Mouse (Mus musculus): ENCODE results near the gene Sympk.

The Sympk gene

DNA sequence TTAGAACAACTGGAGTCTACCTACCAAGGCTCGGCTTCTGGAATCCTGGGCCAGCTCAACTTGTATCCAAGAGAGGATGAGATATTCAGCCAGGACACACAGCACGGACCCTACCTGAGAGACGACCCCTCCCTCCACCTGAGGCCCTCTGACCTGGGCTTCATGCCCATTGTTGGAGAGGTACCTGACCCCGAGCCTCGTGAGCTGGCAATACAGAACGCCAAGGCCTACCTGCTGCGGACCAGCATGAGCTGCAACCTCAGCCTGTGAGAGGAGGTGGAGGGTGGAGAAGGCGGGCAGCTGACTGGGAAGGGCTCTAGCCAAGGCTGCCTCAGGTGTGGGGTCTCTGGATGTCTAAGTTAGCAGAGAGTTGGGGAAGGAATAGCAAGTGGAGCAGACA, 30.9 kb downstream of the Sympk start:
- no peak for TF ChIP-seq GATA4 (IDR thresholded peaks at IDR 0.05; ENCODE audit: insufficient replicate concordance, low read length)

DNA sequence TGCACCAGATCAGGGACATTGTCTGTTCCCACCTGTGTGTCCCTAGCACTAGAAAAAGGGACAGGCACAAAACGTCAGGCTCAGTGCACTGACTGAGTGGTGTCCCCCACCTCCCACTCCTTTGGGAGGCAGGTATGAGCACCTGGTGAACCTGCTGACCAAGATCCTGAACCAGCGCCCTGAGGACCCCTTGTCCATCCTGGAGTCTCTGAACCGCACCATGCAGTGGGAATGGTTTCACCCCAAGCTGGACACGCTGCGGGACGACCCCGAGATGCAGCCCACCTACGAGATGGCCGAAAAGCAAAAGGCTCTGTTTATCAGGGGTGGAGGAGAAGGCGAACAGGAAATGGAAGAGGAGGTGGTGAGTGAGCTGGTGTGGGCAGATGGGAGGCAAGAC, 33.2 kb downstream of the Sympk start:
- TF ChIP-seq GATA4 (IDR thresholded peaks at IDR 0.05; ENCODE audit: insufficient replicate concordance, low read length) = no peak

DNA sequence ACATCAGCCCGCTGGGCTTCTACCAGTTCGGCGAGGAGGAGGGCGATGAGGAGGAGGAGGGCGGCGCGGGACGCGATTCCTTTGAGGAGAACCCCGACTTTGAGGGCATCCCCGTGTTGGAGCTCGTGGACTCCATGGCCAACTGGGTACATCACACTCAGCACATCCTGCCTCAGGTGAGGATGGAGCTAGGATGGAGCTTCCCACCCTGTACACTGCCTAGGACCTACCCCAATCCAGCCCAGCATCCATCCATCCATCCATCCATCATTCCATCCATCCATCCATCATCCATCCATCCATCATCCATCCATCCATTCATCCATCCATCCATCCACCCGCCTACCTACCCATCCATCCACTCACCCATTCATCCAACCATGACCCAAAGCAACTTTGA, 41.7 kb downstream of the Sympk start:
- no peak for TF ChIP-seq GATA4 (IDR thresholded peaks at IDR 0.05; ENCODE audit: insufficient replicate concordance, low read length)

DNA sequence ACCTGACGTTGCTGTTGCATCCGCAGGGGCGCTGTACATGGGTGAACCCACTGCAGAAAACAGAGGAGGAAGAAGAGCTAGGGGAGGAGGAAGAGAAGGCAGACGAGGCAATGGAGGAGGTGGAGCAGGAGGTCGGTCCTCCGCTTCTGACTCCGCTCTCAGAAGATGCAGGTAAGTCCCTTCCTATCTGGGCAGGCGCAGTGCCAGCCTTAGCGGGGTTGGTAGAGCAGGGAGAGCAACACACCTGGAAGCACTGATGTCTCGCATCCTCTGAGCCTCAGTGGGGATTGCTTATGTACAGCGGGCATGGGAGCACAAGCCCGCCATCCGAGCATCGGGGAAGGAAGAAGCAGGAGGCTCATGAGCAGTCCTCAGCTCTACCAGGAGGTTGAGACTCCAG, 42.9 kb downstream of the Sympk start:
- no peak for TF ChIP-seq GATA4 (IDR thresholded peaks at IDR 0.05; ENCODE audit: insufficient replicate concordance, low read length)

DNA sequence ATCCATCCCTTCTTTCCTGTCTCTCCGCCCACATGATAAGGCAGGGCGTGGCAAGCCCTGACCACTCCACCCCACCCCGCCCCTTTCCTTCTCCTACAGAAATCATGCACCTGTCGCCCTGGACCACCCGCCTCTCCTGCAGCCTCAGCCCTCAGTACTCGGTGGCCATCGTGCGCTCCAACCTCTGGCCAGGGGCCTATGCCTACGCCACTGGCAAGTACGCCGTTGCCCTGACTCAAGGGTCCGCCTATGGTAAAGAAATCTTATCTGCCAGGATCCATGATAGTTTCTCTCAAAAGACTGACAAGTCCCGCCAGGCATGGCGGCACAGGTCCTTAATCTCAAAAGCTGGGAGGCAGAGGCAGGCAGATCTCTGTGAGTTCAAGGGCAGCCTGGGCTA, 43.8 kb downstream of the Sympk start:
- no peak for TF ChIP-seq GATA4 (IDR thresholded peaks at IDR 0.05; ENCODE audit: insufficient replicate concordance, low read length)

DNA sequence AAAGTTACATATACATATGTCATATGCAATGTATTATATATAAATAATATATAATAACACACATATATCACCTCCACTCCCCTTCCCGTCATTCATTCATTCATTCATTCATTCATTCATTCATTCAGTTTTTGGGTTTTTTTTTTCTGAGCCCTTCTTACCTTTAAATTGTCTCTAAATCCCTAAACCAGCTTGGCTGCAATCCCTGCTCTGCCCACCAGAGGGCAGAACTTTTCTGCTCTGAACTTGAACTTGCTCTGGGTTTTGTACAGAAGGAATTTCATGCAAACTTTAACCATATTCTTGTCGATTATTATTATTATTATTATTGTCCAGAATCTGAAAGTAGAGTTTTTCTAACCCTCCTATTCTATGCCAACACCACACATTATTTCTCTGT, 44.5 kb downstream of the Sympk start:
- no peak for TF ChIP-seq GATA4 (IDR thresholded peaks at IDR 0.05; ENCODE audit: insufficient replicate concordance, low read length)

DNA sequence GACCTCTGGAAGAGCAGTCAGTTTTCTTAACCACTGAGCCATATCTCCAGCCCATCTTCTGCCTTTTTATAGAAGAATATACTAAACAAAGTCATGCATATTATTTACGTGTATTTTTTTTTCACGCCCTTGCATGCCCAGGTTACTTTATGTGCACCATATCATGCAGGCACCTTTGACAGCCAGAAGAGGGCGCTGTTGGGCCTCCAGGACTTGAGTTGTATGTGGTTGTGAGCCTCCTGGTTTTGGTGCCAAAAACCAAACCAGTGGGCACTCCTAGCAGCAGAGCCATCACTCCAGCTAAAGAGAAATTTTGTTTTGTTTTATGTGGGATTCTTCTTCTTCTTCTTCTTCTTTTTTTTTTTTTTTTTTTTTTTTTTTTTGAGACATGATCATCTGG, 45.3 kb downstream of the Sympk start:
- TF ChIP-seq GATA4 (IDR thresholded peaks at IDR 0.05; ENCODE audit: insufficient replicate concordance, low read length) = no peak

DNA sequence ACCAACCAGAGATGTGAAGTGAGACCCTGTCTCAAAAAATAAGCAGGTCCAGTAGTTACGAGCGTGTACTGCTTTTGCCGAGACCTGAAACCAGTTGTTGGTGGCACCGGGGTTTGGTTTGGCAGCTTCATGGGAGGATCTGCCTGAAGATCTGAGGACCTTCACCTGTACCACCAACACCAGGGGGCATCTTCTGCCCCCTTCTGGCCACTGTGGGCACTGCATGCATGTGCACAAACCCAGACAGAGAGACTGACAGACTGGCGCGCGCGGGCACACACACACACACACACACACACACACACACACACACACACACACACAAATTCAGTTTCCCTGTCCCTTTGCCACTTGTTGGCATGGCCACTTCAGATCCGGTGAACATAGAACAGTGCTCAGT, 49.3 kb downstream of the Sympk start:
- no peak for TF ChIP-seq GATA4 (IDR thresholded peaks at IDR 0.05; ENCODE audit: insufficient replicate concordance, low read length)

DNA sequence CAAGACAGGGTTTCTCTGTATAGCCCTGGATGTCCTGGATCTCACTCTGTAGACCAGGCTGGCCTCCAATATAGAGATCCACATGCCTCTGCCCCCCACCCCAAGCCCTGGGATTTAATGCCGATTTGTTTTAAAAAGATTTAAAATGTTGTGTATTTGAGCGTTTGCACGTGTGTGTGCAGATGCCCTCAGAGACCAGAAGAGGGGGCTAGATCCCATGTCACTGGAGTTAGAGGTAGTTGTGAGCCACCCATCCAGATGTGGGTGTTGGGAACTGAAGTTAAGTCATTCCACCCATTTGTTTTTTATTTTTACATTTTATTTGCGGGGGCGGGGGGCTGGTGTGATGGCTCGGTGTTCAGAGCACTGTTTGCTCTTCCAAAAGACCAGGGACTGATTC, 50.3 kb downstream of the Sympk start:
- TF ChIP-seq GATA4 (IDR thresholded peaks at IDR 0.05; ENCODE audit: insufficient replicate concordance, low read length) = no peak

DNA sequence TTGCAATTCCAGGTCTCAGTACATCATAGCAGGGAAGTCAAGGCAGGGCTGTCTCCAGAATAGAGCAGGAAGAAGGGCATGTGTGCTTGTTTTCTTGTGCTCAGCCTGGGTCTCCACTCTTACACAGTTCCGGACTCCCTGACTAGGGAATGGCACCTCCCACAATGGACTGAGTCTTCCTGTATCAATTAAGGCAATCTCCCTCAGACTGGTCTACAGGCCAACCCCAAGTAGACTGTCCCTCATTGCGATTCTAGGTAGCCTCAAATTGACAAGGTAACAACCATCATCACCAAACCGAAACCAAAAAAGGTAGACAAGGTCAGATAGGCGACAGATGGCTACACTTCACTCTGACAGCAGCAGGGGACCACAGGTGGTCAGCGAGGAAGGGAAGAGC, 51.1 kb downstream of the Sympk start:
- no peak for TF ChIP-seq GATA4 (IDR thresholded peaks at IDR 0.05; ENCODE audit: insufficient replicate concordance, low read length)

DNA sequence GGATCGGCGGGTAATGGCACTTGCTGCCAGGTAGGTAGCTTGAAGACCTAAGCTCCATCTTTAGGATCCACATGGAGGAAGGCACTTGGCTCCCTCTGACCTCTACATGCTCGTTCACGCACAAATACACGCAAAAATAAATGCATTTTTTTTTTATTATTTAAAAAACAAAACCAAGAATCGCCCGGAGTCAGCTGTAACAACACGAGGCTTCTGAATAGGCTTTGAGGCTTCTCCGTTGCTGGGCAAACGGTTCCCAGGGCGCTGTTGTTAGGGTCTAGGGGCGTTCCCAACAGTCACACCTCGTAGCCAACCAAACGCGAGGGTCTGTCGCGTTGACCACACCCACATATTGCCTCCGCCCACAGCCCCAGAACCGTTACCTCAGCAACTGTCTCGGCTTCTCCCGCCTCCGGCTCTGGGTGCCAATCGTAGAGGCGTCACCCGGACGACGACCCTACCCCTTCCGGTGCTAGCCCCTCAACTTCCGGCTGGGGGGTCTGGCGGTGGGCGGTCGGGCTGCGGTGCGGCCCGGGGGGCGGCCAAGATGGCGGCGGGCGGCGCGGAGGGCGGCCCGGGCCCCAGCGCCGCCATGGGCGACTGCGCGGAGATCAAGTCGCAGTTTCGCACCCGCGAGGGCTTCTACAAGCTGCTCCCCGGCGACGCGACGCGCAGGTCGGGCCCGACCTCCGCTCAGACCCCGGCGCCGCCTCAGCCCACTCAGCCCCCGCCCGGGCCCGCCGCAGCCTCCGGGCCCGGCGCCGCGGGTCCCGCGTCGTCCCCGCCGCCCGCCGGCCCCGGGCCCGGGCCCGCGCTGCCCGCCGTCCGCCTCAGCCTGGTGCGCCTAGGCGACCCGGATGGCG, 51.8 kb downstream of the Sympk start, which contains the start of gene Dmwd:
Gene Dmwd (plus strand): TSS at position 505 of the 863 bp plus-strand sequence.
- no peak for TF ChIP-seq GATA4 (IDR thresholded peaks at IDR 0.05; ENCODE audit: insufficient replicate concordance, low read length)

DNA sequence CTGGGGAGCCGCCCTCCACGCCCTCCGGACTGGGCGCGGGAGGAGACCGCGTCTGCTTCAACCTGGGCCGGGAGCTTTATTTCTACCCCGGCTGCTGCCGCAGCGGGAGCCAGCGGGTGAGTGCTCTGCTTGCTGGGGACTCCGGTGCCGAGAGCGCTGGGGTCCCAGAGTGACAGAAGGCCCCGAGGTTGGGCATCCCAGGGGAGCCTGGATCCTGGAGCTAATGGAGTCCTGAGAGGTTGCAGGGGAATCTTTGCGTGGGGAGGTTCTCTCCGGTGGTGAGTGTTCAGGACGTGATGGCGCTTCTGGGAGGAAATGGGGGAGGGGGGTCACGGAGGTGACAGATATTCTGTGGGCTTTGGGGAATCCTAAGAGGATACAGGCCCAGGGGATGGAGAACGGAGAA, 52.4 kb downstream of the Sympk start:
- TF ChIP-seq GATA4 (IDR thresholded peaks at IDR 0.05; ENCODE audit: insufficient replicate concordance, low read length) = no peak

DNA sequence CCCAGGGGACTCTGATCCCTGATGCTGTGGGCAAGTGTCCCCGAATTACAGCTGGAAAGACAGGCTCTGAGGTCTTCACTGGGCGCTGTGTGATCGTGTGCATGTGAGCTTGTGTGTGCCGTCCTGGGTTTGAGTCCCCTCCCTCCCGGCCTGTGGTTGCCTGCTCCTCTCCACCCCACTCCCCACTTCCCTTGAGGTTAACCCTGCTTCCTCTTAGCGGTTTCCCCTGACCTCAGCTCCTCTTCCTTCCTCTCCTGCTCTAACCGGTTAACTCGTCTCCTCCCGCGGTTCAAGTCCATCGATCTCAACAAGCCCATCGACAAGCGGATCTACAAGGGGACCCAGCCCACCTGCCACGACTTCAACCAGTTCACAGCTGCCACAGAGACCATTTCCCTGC, 53.6 kb downstream of the Sympk start:
- no peak for TF ChIP-seq GATA4 (IDR thresholded peaks at IDR 0.05; ENCODE audit: insufficient replicate concordance, low read length)

DNA sequence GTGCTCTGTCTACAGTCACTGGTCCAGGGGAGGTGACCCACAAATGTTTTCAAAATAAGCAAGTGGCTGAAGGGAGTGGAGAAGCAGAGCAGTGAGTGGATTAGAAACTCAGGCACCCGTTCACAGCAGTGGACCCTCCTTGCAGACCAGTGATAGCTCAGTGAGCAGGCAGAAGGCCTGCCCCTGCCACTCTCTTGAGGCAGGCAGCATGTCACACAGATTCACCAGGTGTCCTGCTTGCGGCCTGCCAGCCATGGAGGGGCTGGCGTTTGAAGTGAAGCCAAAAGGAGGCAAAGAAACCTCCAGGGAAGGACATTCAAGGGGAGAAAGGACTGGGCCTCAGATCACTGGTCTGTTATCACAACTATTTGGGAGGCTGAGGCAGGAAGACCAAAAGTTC, 54.6 kb downstream of the Sympk start:
- TF ChIP-seq GATA4 (IDR thresholded peaks at IDR 0.05; ENCODE audit: insufficient replicate concordance, low read length) = no peak

DNA sequence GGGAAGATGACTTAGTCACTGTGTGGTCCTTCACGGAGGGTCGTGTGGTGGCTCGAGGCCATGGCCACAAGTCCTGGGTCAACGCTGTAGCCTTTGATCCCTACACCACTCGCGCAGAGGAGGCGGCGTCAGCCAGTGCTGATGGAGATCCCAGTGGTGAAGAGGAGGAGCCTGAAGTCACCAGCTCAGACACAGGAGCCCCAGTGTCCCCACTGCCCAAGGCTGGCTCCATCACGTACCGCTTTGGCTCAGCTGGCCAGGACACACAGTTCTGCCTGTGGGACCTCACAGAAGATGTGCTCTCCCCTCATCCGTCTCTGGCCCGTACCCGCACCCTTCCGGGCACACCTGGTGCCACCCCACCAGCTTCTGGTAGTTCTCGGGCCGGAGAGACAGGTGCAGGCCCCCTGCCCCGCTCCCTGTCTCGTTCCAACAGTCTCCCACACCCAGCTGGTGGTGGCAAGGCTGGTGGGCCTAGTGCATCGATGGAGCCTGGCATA, 56.3 kb downstream of the Sympk start:
- TF ChIP-seq GATA4 (IDR thresholded peaks at IDR 0.05; ENCODE audit: insufficient replicate concordance, low read length) = no peak

DNA sequence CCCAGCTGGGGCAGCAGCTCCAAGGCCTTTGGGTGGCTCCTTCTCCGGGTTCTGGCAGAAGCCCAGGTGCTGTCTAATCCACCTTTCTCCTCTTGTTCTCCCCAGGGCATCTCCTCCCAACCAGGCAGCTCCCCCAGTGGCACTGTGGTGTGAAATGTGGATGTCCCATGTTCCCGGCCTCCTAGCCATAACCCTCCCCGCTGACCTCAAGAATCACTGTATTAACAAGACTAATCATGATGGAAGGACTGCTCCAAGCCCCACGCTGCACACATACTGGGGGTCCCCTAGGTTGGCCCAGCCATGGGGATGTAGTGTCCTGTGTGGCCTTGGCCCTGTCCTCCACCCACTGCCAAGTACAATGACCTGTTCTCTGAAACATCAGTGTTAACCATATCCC, 58.0 kb downstream of the Sympk start:
- no peak for TF ChIP-seq GATA4 (IDR thresholded peaks at IDR 0.05; ENCODE audit: insufficient replicate concordance, low read length)

DNA sequence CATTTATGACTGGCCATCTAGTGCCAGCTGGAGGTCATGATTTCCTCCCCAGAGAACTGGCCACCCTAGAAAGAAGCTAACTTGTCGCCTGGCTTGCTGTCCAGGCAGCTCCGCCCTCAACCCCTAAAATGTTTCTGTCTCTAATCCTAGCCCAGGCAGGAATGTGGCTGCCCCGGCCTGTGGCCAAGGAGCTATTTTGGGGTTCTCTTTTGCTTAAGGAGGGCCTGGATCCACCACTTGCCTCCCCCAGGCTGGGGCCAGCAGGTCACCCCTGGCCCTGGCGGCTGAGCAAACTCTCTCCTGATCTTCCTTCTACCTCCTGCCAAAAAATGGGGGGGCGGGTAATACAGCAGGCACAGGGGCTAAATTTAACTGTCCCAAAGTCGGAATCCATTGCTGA, 58.9 kb downstream of the Sympk start:
- no peak for TF ChIP-seq GATA4 (IDR thresholded peaks at IDR 0.05; ENCODE audit: insufficient replicate concordance, low read length)
